Mouse (Mus musculus): ENCODE measurements around the gene Rbm39.

Rbm39 gene

DNA sequence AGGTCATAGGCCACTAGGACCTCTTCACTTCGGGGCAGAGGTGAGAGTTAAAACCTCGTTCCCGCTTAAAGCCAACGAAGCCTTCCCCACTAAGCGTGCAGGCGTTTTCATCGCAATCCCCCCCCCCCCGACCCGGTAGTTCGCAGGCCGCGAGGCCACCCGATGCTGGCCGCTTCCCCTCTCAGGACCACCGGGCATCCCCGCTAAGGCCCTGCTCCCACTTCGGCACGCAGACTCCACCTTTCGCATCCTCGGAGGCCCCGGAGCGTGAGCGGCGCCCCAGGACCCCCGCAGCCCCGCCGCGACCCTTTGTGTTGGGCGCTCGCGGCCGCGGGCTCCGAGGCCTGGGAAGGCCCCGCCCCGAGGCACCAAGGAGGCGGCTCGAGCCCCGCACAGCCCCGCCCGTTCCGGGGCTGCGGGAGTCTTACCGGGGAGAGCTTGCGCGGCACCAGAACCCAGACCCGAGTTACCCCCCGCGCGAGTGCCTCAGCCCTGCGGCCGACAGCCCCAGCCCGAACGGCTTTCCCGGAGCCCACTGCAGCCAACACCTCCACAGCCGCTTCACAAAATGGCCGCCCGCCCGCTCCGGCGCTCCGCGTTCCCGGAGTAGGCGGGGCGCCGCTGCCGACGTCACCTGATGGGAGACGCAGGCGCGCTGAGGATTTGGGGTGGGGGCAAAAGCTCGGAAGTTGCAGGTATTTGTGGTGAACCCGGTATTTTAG, 68.5 kb downstream of the Rbm39 start, which contains the start of the genes Cpne1 and Rbm12:
Cpne1 (minus strand) TSS at position 608 of the 722 bp plus-strand sequence.
Rbm12 (minus strand) TSS at position 621 of the 722 bp plus-strand sequence.
- in situ Hi-C loops (cut with MboI, MseI): no loop called here

DNA sequence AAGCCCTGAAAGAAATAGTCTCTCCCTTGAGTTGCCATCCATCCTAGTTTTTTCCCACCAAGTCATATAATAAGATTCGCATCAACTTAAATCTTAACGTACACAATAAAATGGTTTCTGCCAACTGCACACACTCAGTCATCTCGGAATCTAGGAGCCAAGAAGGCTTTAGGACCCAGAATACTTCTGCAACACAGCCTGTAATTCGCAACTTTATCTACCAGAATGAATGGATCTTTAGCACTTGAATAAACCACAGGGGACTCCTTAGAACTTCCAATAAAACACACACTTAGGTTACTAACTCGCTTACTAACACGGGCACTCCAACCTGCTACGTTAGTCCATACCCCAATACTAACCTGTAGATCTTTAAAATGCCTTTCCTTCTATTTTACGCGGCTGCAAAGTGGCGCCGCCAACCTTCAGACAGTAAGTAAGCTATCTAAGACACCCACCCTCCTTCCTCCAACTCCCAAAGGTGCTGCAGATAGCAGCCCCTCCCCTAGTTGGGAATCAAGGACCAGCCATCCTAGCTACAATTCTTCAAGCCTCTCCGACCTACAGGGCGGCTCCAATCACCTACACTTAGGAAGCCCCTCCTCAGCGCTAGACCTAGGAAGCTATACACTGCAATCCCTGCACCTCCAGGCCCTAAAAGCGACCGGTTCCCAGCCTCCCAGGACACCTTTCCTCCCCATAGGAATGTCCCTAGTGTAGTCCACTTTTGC, 69.2 kb downstream of the Rbm39 start:
- in situ Hi-C loops (cut with MboI, MseI): no loop called here

Data from regulatory T cell (primary cell).